Mouse (Mus musculus): ENCODE results near the gene Cst8.
"Not testable (repeated sequence)": the region's sequence is repeated elsewhere in the genome, so short reads cannot be mapped to it uniquely, and the experiment has no call there.

The Cst8 gene

DNA sequence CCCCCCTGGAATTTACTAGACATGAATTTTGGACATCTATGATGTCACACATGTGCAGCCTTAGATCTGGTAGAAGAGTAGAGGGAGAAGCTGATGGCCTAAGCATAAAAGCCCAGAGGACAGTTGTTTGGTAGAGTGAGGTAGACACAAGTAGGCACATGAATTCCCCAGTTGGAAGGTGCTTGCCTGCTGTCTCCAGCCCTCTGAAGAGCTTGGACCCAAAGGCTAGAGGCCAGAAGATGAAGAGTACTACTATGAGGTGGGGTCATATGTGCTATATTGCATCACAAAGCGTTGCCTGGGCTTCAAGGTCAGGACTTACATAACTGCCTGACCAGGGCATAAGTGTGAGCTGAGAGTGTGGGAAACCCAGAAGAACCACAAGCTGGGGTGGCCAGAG, at the start of gene Cst8:
Cst8 (plus strand) TSS at position 301 of the 400 bp plus-strand sequence.
- DNase-seq = no peak

DNA sequence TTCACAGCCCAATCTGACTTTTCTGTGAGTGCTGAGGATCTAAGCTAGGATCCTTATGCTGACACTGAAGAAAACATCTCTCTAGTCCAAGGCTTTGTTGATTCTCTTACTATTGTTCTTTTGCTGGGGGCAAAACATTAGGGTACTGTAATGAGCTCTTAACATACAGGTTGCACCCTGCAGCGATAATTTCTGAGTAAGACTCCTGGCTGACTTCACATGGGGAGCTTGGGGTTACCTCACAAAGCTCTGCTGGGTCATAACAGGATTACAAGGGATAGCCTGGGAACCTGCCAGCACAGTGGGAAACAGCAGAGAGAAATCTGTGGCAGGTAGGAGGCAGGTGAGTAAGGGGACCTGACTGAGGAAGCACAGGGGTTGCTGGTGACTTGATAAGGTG, 48.5 kb upstream of the Cst8 start, which contains the start of gene Cstl1:
Cstl1 (plus strand) TSS at position 301 of the 400 bp plus-strand sequence.
- no peak for DNase-seq

- DNase-seq = peak; percentile 55
These were observed 46.4 kb upstream of the Cst8 start for GRCm38 (mm10) chr2:148751893-148752813.

DNA sequence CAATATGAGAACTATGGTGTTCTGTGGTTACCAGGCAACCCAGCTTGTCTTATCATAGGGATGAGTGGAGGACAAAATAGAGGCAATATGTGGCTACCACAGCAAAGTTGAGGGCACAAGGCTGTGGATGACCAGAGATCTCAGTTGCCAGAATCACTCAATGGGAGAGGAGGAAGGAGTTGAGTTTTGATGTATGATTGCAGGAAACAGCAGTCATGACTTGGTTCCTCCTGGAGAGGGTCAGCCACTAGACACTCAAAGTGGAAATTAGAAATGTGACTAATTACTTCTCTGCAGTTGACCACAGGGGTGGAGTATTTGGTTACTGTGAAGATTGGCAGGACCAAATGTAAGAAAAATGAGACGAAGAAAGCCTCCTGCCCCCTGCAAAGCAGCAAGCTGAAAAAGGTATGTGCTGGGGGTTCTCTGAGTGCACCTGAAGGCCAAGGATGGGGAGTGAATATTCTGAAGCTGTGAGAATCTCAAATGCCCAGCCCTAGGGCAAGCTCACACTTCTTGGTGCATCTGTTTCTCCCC, 44.2 kb upstream of the Cst8 start:
- DNase-seq = no peak

GRCm38 (mm10) chr2:148763648-148764388, 34.8 kb upstream of the Cst8 start:
- no peak for DNase-seq

- not testable (repeated sequence) for DNase-seq
These were observed 27.2 kb upstream of the Cst8 start, which contains the start of gene Cst11 for GRCm38 (mm10) chr2:148771397-148771796. TSS of gene Cst11 (minus strand) at chr2:148771497.

- DNase-seq = no peak
These were observed 16.9 kb upstream of the Cst8 start, which contains the start of gene 8030411F24Rik for GRCm38 (mm10) chr2:148781709-148782108. TSS of gene 8030411F24Rik (plus strand) at chr2:148782009.

DNA sequence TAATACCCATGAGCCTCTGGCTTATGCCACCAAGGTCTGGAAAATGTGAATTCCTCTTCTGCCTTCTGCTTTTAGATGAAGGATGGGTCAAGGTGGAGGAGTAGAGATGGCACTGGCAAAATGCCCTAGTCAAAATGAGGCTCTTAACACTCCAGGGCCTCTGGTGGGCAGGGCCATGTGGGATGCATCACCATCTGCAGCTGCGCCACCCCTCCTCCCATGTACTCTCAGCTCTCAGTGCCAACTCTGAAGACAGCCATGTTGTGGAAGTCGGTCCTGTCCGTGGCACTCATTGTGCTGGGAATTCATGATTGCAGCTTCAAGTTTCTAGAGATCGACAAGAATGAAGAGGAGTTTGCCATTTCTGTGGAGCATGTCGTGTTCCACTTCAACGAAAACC, 9.4 kb upstream of the Cst8 start, which contains the start of gene Cst12:
Cst12 (plus strand) TSS at position 220 of the 400 bp plus-strand sequence.
- DNase-seq = no peak

DNA sequence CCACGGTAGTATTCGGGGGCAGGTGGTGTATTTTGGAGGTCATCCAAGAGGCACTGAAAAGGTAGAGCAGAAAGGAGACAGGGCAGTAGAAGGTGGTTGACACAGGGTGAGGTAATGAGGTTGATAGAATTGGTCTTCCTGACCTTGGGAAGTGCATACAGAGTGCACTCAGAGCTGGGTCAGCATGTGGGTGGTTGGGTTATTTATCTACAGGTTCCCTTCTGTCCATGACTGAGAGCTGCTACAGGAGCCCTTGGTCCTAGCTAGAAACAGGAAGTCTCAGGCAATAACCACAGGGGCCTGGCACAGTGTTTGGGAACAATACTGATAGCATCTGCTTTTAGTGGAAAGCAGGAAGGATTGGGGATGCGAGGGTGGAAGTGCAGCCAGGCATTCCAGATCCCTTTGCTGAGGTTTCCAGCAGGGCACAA, 2.9 kb downstream of the Cst8 start:
- DNase-seq = peak; percentile 6

- no peak for DNase-seq
These were observed 8.1 kb downstream of the Cst8 start for GRCm38 (mm10) chr2:148806696-148807095.

- DNase-seq = no peak
These were observed 21.3 kb downstream of the Cst8 start, which contains the start of gene Cst13 for GRCm38 (mm10) chr2:148819909-148820308. TSS of gene Cst13 (plus strand) at chr2:148820081.

- DNase-seq = no peak
These were observed 27.4 kb downstream of the Cst8 start for GRCm38 (mm10) chr2:148825986-148826385.

DNA sequence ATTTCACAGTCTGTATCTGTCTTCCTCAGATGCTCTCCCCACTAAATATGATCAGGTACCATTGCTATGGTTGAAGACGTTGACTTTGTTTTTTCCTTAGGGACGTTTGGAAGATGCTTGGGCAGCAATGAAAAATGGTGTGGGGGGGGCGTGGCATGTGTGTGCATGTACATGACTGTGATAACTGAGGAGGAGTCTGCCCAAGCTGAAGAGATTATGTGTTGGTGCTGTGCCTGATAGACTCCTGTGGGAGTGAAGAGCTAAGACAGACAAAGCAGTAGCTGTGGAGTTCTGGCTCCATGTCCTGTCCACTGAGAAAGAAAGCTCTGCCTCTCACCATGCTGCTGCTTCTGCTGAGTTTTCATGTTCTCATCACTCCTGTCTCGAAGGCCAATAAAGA, 36.3 kb downstream of the Cst8 start, which contains the start of gene Cst9:
Cst9 (plus strand) TSS at position 236 of the 400 bp plus-strand sequence.
- DNase-seq = no peak

DNA sequence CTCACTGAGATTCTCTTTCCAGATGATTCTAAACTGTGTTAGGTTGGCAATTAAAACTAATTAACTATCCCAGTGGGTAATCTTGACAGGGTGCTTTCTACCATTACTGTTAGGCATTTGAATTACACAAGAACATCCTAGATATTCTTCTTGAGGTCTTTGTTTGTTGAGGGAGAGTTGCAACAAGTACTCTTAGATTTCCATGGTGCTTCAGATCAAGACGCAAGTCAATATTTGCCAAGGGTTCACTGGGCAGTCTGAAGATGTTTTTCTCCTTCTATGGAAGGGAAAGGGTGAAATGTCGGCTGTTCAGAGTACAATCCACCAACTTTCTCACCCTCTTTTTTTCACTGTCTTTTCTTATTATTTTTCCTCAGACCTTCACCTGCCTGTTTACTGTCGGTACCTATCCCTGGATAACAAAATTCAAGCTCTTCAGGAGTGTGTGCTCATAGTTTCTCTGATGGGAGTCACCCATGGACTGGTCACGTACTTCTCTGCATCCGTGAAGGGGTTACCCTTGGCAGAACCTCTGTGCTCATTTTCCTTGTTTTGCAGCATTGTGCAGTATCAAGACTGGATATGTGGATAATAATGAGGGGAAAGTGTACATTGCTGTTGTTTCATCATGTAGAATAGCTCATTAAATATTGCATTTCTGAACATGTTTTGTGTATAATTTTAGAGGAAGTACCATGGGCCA, 39.6 kb downstream of the Cst8 start:
- no peak for DNase-seq

DNA sequence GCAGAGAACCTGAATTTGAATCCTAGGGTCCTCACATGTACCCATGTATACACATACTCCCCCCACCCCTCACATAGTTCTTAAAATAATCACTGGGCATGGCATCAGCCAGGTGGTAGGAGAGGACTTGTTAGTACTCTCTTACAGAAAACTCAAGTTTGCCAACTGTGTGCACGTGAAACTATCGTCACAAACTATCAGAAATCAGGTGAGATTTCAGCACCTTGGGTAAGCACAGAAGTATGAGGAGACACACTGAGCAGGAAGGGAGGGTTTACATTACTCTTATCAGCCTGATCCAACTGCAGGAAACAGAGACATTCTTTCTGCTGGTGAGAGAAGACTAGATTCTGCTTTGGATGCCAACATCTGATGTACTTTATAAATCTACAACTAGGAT, 40.6 kb downstream of the Cst8 start:
- DNase-seq = no peak

DNA sequence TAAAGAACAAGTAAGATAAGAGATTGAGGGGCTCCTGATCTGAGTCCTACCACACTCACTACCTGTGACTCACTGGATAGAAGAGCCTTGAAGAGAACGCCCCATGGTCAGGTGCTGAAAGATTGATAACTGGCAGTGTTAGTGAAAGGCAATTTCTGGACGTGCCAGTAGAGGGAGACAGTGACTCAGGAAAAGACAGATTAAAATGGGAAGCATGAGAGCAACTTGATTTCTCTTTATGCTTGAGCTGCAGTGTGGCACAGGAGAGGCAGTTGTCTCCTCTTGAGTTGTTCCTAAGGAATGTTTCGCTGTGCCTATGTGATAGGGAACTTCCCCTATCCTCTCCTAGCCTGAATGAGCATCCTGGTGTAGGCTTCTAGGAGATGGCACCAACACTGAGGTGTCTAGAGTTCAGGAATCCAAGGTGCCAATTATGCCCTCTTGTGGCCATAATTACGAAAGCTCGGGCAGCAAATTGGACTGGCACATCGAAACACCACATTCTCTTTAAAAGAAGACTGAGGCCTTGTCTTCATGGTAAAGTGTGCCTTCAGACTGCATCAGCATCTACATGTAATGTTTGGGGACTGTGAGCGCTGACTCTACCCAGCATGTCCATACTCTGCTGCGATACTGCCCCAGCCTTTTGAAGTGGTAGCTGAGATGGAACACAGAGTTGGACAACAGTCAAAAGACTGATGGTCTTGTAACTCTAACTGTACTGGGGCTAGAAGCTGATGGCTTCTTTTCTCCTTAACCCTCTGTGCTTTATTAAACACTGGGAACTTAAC, 52.7 kb downstream of the Cst8 start:
- DNase-seq = peak; percentile 79
